Mouse (Mus musculus) hindbrain, embryonic 14.5 days (tissue): ENCODE measurements at regions not wholly inside any gene's neighbourhood (a gene's known extent, or its start where the extent isn't known, plus 50 kb on each side); places are given as distances from the start of the nearest gene placed in this dataset.

Experiments used
- ATAC-seq: fragments of 200-750 bp; cut with Nextera tagmentation; 2 replicates; pipeline ENCODE4 v1.8.0; 2017; ENCODE audit warnings: moderate number of reproducible peaks, mild to moderate bottlenecking, moderate TSS enrichment, moderate library complexity; ENCODE audit not compliant: low FRiP score
- DNase-seq: peaks from one replicate; pipeline ENCODE4 v3.0.0-alpha.2; 2015; ENCODE audit warnings: low spot score
- H3K27ac ChIP-seq: fragments of 300-500 bp; sonication (generic); 2 replicates; pipeline ENCODE4 v1.5.1; 2014; ENCODE audit warnings: mild to moderate bottlenecking, moderate library complexity
- H3K27me3 ChIP-seq: fragments of 300-500 bp; sonication (generic); 2 replicates; pipeline ENCODE4 v1.6.1; 2014; ENCODE audit warnings: mild to moderate bottlenecking, low read length, mixed read lengths; ENCODE audit not compliant: control insufficient read depth, insufficient read depth
- H3K36me3 ChIP-seq: fragments of 300-500 bp; sonication (generic); replicated peaks from 2 replicates; pipeline ENCODE4 v1.6.1; 2014; ENCODE audit not compliant: control insufficient read depth, insufficient read depth
- H3K4me1 ChIP-seq: fragments of 300-500 bp; sonication (generic); replicated peaks from 2 replicates; pipeline ENCODE4 v1.6.1; 2014; ENCODE audit warnings: antibody characterized with exemption, low read length, mixed read lengths; ENCODE audit not compliant: control insufficient read depth, insufficient read depth
- H3K4me2 ChIP-seq: fragments of 300-500 bp; sonication (generic); replicated peaks from 2 replicates; pipeline ENCODE4 v1.6.1; 2014; ENCODE audit warnings: mild to moderate bottlenecking, moderate library complexity
- H3K4me3 ChIP-seq: fragments of 300-500 bp; sonication (generic); replicated peaks from 2 replicates; pipeline ENCODE4 v1.5.1; 2014; ENCODE audit warnings: mild to moderate bottlenecking, low read length
- H3K9ac ChIP-seq: fragments of 300-500 bp; sonication (generic); 2 replicates; pipeline ENCODE4 v1.6.1; 2014
- H3K9me3 ChIP-seq: fragments of 300-500 bp; sonication (generic); 2 replicates; pipeline ENCODE4 v1.6.1; 2016; ENCODE audit warnings: low read length; ENCODE audit not compliant: control insufficient read depth
- WGBS: fragments of 180-500 bp; shearing (Covaris S2); extraction: QIAGEN DNeasy Blood & Tissue Kit; methylation state at CpG from one replicate; pipeline ENCODE4 v1.1.7; 2014; 5-methylcytosine and 5-hydroxymethylcytosine counted together

DNA sequence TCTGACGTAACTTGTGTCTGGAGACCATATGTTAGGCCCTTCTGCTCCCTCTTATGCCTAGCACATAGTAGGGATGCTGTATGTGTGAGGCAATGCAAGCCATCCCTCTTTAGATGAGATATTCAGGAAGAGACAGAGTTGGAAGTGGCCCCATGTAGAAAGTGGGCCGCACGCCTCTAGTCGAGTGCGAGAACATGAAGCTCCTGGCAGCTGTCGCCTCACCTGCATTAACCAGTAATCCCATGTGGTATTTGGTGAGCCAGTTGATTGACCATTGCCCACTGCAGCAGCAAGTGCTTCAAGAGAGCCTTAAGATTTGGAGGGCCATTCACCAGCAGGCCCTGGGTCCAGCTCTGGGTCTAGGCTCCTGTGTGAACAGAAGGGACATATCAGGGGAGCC, 71.2 kb upstream of the Otos start:
- no peak for DNase-seq
- H3K4me3 ChIP-seq = no peak overlapping the region
- no peak overlapping the region for H3K4me2 ChIP-seq
- H3K27ac ChIP-seq = no peak overlapping the region
- no peak for ATAC-seq
- H3K4me1 ChIP-seq = peaks cover 7% of the 10 kb centered on the region; the same call in 1 of the 2 replicates
- H3K9ac ChIP-seq = no peak overlapping the region
- H3K27me3 ChIP-seq = no peaks in the 10 kb centered on the region
- H3K9me3 ChIP-seq = no peaks in the 10 kb centered on the region
- WGBS = 91% methylated on average over 6 of the region's 6 CpGs
- H3K36me3 ChIP-seq = no peaks in the 10 kb centered on the region

DNA sequence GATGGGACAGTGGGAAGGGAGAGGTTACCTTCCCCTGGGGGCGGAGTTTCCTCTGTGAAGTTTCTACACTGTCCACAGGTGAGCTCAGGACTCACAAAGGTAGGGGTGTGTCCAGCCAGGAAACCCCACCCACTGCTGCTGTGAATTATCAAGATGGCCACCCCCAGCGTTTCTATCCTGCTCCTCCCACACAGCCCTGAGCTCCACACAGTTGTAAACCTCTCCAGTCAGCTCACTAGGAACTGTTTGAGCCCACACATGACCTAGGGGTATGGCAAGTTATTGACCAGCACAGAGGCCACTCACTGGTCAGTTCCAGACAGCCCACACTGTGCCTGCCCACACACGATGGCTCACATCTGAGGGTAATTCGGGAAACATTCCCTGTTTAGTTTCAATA, 69.5 kb upstream of the Otos start:
- Histone ChIP-seq H3K4me2 (no peak overlapping the region), H3K9ac (no peak overlapping the region), H3K27ac (no peak overlapping the region), H3K36me3 (no peaks in the 10 kb centered on the region), H3K4me3 (no peak overlapping the region), H3K27me3 (no peaks in the 10 kb centered on the region), H3K4me1 (peaks cover 16% of the 10 kb centered on the region; the same call in 1 of the 2 replicates), H3K9me3 (no peaks in the 10 kb centered on the region)
- ATAC-seq = no peak
- 80% methylated on average over 4 of the region's 4 CpGs for WGBS
- DNase-seq = no peak

DNA sequence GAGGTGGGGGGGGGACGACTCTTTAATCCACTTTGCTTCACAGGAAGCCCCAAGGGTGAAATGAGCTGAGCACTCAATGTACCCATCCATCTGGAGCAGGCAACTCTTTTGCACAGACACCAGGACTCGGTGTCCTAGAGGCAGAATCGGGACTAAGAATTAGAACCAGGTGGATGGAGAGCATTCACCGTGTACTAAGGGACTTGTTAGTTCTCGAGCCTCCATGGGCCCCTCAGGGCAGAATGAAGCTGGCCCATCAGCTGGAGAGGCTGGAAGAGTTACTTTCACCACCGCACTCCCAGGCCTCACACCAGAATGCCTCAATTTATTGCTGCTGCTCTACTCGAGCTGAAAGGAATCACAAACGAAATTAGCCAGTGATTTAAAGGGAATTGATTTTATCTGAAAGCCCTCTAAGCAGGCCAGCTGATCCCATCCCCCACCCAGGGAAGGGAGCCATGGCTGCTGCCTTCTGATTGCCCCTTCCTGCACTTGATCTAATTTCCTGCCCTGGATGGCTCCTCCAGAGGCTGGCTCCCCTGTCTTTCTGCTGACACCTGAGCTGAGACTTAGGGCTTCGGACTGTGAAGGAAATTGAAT, 66.2 kb upstream of the Otos start:
- H3K27ac ChIP-seq = peak overlapping the region; percentile 35; the same call in 1 of the 2 replicates
- H3K4me2 ChIP-seq = no peak overlapping the region
- 51% methylated on average over 9 of the region's 9 CpGs for WGBS
- H3K4me3 ChIP-seq = no peak overlapping the region
- H3K9ac ChIP-seq = 0 out of 2 replicates have a peak overlapping the region, but pooled peaks have one; percentile 6
- ATAC-seq (no peak), DNase-seq (no peak)
- no peaks in the 10 kb centered on the region for H3K36me3 ChIP-seq
- no peaks in the 10 kb centered on the region for H3K9me3 ChIP-seq
- H3K27me3 ChIP-seq = no peaks in the 10 kb centered on the region
- H3K4me1 ChIP-seq = peaks cover 16% of the 10 kb centered on the region; the same call in 1 of the 2 replicates

GRCm38 (mm10) chr1:92712366-92712765, 63.7 kb upstream of the Otos start:
- H3K4me1 ChIP-seq = peaks cover 16% of the 10 kb centered on the region; the same call in 1 of the 2 replicates
- no peaks in the 10 kb centered on the region for H3K27me3 ChIP-seq
- no peak overlapping the region for H3K27ac ChIP-seq
- 89% methylated on average over 8 of the region's 8 CpGs for WGBS
- no peak overlapping the region for H3K4me3 ChIP-seq
- no peak for ATAC-seq
- no peak overlapping the region for H3K9ac ChIP-seq
- DNase-seq = no peak
- no peaks in the 10 kb centered on the region for H3K36me3 ChIP-seq
- H3K4me2 ChIP-seq = no peak overlapping the region
- H3K9me3 ChIP-seq = no peaks in the 10 kb centered on the region

DNA sequence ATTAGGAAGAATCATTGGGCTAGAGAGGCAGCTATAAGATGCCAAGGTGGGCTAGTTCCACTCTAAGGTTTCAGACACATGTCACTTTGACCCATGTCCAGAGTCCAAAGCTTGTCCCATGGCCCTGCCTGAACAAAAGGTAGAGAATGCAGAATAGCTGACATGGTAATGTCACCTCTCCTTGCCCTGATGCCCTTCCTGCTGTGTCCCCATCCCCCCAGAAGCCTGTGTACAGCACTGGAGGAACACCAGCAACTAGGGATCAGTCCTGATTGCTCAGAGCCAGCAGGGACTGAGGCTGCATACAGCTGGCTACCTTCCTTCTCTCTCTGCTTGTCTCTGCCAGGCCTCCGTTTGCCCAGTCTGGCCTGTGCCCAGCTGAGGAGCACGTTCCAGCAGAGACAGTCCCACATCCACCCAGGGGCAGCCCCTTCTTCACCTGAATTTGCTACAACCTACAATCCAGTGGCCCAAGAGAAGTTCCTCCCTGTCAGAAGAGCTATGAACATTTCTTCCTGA, 61.7 kb upstream of the Otos start:
- Histone ChIP-seq H3K27ac (no peak overlapping the region), H3K36me3 (no peaks in the 10 kb centered on the region), H3K9me3 (no peaks in the 10 kb centered on the region), H3K4me2 (no peak overlapping the region), H3K9ac (no peak overlapping the region), H3K4me1 (peaks cover 13% of the 10 kb centered on the region; the same call in 1 of the 2 replicates), H3K4me3 (no peak overlapping the region), H3K27me3 (no peaks in the 10 kb centered on the region)
- WGBS = 74% methylated on average over 2 of the region's 2 CpGs
- DNase-seq (no peak), ATAC-seq (no peak)

DNA sequence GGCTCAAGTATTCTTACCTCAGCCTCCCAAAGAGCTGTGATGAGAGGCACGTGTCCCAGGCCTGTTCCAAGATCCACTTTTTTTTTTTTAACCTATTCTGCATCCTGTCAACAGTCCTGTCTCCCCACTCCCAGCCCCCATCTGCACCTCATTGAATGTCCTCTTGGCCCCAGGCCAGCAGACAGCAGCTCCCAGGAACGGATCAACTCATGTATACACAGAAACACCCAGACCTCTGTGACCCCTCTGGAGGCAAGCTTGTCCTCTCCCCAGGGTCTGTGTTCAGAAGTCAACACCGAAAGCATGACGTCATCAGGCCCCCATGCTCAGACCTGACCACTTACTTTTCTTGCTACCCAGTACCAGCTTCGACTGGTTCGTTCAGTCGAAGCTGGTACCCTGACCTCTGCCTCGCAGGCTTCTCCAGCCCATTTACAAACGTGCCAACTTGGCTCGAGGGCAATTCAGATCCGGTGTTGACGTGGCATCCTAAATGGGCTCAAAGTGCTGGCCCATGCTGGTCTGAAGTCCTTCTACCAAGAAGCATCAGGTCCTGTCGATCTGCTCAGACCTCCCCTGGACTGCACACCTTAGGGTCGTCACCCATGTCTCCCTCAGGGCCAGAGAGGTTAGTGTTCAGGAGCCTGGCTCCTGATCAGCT, 60.7 kb upstream of the Otos start:
- peaks cover 3% of the 10 kb centered on the region; the same call in 1 of the 2 replicates for H3K4me1 ChIP-seq
- no peaks in the 10 kb centered on the region for H3K27me3 ChIP-seq
- H3K9me3 ChIP-seq = no peaks in the 10 kb centered on the region
- 77% methylated on average over 14 of the region's 14 CpGs for WGBS
- H3K9ac ChIP-seq = no peak overlapping the region
- no peak overlapping the region for H3K27ac ChIP-seq
- no peak for ATAC-seq
- no peak overlapping the region for H3K4me2 ChIP-seq
- no peak for DNase-seq
- no peaks in the 10 kb centered on the region for H3K36me3 ChIP-seq
- no peak overlapping the region for H3K4me3 ChIP-seq

DNA sequence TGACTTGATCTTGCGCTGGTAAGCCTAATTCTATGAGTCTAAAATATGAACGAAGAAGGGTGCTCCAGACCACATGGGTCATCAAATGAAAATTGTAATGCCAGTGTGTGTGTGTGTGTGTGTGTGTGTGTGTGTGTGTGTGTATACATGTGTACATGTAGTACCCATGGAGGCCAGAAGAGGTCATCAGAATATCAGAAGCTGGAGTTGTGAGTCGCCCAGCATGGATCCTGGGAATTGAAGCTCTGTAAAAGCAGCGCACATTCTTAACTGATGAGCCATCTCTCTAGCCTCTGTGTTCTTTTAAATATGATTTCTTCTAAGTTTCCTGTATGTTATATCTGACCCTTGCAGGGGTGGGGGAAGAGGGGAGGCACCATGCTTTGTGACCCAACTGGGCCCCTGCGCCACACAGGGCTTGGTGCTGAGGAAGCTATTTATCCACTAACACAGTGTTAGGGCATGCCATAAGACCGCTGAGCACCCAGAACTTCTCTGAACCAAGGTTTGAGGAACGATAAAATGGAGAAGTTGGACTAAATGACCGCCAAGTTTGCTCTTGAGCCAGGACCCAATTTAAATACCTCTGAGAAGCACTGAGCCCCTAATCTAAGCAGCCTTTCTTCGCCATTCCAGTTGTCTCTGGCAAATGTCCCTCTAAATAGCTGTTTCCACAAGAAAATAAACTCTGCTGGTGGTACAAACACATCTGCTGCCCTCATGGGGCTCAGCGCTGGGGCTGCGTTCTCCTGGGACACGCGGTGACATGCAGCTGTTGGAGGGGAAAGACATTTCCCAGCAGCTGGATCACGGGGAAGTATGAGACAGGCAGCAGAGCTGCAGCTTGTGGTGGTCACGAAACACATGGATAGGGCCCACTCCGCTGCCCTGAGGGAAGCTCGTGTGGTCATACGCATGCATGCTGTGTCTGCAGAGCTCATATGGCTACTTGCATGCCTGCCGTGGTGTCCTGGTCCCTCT, 59.6 kb upstream of the Otos start:
- H3K4me3 ChIP-seq = no peak overlapping the region
- no peak overlapping the region for H3K27ac ChIP-seq
- no peaks in the 10 kb centered on the region for H3K9me3 ChIP-seq
- 92% methylated on average over 19 of the region's 19 CpGs for WGBS
- no peak overlapping the region for H3K4me2 ChIP-seq
- H3K4me1 ChIP-seq = no peaks in the 10 kb centered on the region
- no peaks in the 10 kb centered on the region for H3K27me3 ChIP-seq
- ATAC-seq (no peak), DNase-seq (no peak)
- no peaks in the 10 kb centered on the region for H3K36me3 ChIP-seq
- no peak overlapping the region for H3K9ac ChIP-seq

DNA sequence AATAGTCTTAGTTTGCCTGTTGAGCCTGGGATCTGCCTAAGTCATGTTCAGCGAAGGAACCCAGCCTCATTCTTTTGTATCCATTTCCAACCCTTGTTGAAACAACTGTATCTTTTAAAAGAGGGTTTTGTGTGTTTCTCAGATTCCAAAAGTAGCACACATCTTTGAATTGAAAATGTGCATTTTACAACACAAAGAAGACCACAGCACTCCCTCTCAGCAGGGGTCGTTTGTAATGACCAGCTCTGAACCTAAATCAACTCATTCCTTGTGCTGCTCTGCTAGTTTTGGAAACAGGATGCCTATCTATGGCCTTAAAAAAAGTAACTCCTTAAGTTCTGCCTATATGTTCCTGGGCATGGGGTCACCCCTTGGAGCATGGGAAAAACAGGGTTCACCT, 58.8 kb upstream of the Otos start:
- ATAC-seq = no peak
- Histone ChIP-seq H3K27ac (no peak overlapping the region), H3K9ac (no peak overlapping the region), H3K36me3 (no peaks in the 10 kb centered on the region), H3K9me3 (no peaks in the 10 kb centered on the region), H3K4me2 (no peak overlapping the region), H3K4me1 (no peaks in the 10 kb centered on the region), H3K4me3 (no peak overlapping the region), H3K27me3 (no peaks in the 10 kb centered on the region)
- 74% methylated on average over 2 of the region's 2 CpGs for WGBS
- DNase-seq = no peak

DNA sequence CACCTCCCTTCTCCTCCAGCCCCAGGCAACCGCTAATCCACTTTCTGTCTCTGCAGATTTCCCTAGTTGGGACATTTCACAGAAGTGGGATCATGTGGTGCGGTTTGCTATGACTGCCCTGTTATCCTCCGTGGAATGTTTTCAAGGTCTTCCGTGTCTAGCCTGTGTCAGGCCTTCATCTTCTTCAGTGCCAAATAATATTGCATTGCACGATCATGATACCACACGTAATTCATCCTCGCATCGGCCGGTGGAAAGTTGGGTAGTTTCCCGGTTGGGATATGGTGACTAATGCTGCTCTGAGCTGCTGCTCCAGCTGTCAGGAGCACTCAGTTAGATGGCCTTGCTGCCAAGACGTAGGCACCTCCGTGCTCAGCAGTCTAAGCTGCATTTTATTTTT, 55.3 kb upstream of the Otos start:
- Histone ChIP-seq H3K27ac (no peak overlapping the region), H3K4me2 (no peak overlapping the region), H3K36me3 (no peaks in the 10 kb centered on the region), H3K9me3 (no peaks in the 10 kb centered on the region), H3K4me3 (no peak overlapping the region), H3K4me1 (peaks cover 6% of the 10 kb centered on the region; the same call in 1 of the 2 replicates), H3K27me3 (no peaks in the 10 kb centered on the region), H3K9ac (no peak overlapping the region)
- ATAC-seq (no peak), DNase-seq (no peak)
- WGBS = 91% methylated on average over 12 of the region's 12 CpGs
